Mouse (Mus musculus): ENCODE results near the gene 1700024B05Rik. TPM values are rescaled to one million over a fixed set of nuclear protein-coding genes. Genes with fewer than 3 reads are reported as not detected.
"Not testable (repeated sequence)": the region's sequence is repeated elsewhere in the genome, so short reads cannot be mapped to it uniquely, and the experiment has no call there.

The 1700024B05Rik gene
- not detected for total RNA-seq (2021)
- long read RNA-seq, experiment 1, result 0 reads
- long read RNA-seq, experiment 2, result 0 reads

GRCm38 (mm10) chr14:41943695-41944094 lies at the start of gene 1700024B05Rik:
Gene 1700024B05Rik (plus strand): TSS chr14:41943995.
- intact Hi-C loops (cut with DNase I); DNase-seq: not testable (repeated sequence)

GRCm38 (mm10) chr14:41907190-41907589 lies 36.6 kb upstream of the 1700024B05Rik start, which contains the start of gene Gm7980:
Gene Gm7980 (minus strand): TSS chr14:41907290.
- intact Hi-C loops (cut with DNase I); DNase-seq: not testable (repeated sequence)

GRCm38 (mm10) chr14:41924649-41925048 lies 19.1 kb upstream of the 1700024B05Rik start, which contains the start of gene 1700049E17Rik1:
Gene 1700049E17Rik1 (plus strand): TSS chr14:41924949.
- DNase-seq; intact Hi-C loops (cut with DNase I): not testable (repeated sequence)

- intact Hi-C loops (cut with DNase I); DNase-seq: not testable (repeated sequence)
Observed at GRCm38 (mm10) chr14:41964095-41964494, 20.3 kb downstream of the 1700024B05Rik start.

- DNase-seq; intact Hi-C loops (cut with DNase I): not testable (repeated sequence)
Observed at GRCm38 (mm10) chr14:41967827-41968226, 24.0 kb downstream of the 1700024B05Rik start, which contains the start of gene Gm6401. Gene Gm6401 (minus strand): TSS chr14:41967927.

- DNase-seq; intact Hi-C loops (cut with DNase I): not testable (repeated sequence)
Observed at GRCm38 (mm10) chr14:41968596-41968995, 24.8 kb downstream of the 1700024B05Rik start.

- intact Hi-C loops (cut with DNase I); DNase-seq: not testable (repeated sequence)
Observed at GRCm38 (mm10) chr14:41983225-41983624, 39.4 kb downstream of the 1700024B05Rik start, which contains the start of gene Gm3543. Gene Gm3543 (minus strand): TSS chr14:41983325.

Other genes with a start within 250 kb of the 1700024B05Rik start
- gene Gm8068, start 242.1 kb upstream of the 1700024B05Rik start, total RNA-seq (2021), result not detected
- not detected for gene Gm7929, start 193.4 kb upstream of the 1700024B05Rik start, total RNA-seq (2021)
- not detected for gene Gm47189, start 171.6 kb upstream of the 1700024B05Rik start, total RNA-seq (2021)
- not detected for gene Gm7980, start 36.7 kb upstream of the 1700024B05Rik start, total RNA-seq (2021)
- gene 1700049E17Rik1, start 19.0 kb upstream of the 1700024B05Rik start, total RNA-seq (2021), result not detected
- gene Gm6401, start 23.9 kb downstream of the 1700024B05Rik start, total RNA-seq (2021), result not detected
- gene Gm3543, start 39.3 kb downstream of the 1700024B05Rik start, total RNA-seq (2021), result not detected
- gene Gm7951, start 173.4 kb downstream of the 1700024B05Rik start, total RNA-seq (2021), result not detected
- not detected for gene Gm17027, start 218.6 kb downstream of the 1700024B05Rik start, total RNA-seq (2021)
- not detected for gene Gm3573, start 246.8 kb downstream of the 1700024B05Rik start, total RNA-seq (2021)

All from gastrocnemius, postnatal 36 days (tissue).